Mouse (Mus musculus) stomach, postnatal 0 days (tissue): ENCODE measurements around the gene Eif3d. TPM values are rescaled to one million over a fixed set of nuclear protein-coding genes. Genes with fewer than 3 reads are reported as not detected.

Source experiments
- ATAC-seq: fragments of 200-750 bp; cut with Nextera tagmentation; 2 replicates; pipeline ENCODE4 v1.8.0; 2017; ENCODE audit not compliant: low FRiP score, low TSS enrichment
- DNase-seq: peaks from one replicate; pipeline ENCODE4 v3.0.0-alpha.2; 2016; ENCODE audit warnings: low spot score
- H3K27ac ChIP-seq: fragments of 300-500 bp; sonication (generic); replicated peaks from 2 replicates; pipeline ENCODE4 v1.5.1; 2014; ENCODE audit warnings: mild to moderate bottlenecking, control low read depth
- H3K27me3 ChIP-seq: fragments of 300-500 bp; sonication (generic); 2 replicates; pipeline ENCODE4 v1.6.1; 2014; ENCODE audit warnings: low read length; ENCODE audit not compliant: control insufficient read depth, insufficient read depth
- H3K36me3 ChIP-seq: fragments of 300-500 bp; sonication (generic); 2 replicates; pipeline ENCODE4 v1.6.1; 2014; ENCODE audit warnings: low read length, mixed read lengths; ENCODE audit not compliant: control insufficient read depth, insufficient read depth
- H3K4me1 ChIP-seq: fragments of 300-500 bp; sonication (generic); replicated peaks from 2 replicates; pipeline ENCODE4 v1.6.1; 2014; ENCODE audit warnings: antibody characterized with exemption; ENCODE audit not compliant: control insufficient read depth, insufficient read depth
- H3K4me2 ChIP-seq: fragments of 300-500 bp; sonication (generic); replicated peaks from 2 replicates; pipeline ENCODE4 v1.6.1; 2014; ENCODE audit warnings: low read depth, mild to moderate bottlenecking, control low read depth, moderate library complexity
- H3K4me3 ChIP-seq: fragments of 300-500 bp; sonication (generic); 2 replicates; pipeline ENCODE4 v1.5.1; 2014; ENCODE audit warnings: low read depth, low read length, control low read depth
- H3K9ac ChIP-seq: fragments of 300-500 bp; sonication (generic); 2 replicates; pipeline ENCODE4 v1.6.1; 2014; ENCODE audit warnings: mild to moderate bottlenecking, low read length, control low read depth, mixed read lengths
- H3K9me3 ChIP-seq: fragments of 300-500 bp; sonication (generic); 2 replicates; pipeline ENCODE4 v1.6.1; 2016; ENCODE audit warnings: low read length; ENCODE audit not compliant: control insufficient read depth
- CTCF ChIP-seq: IDR thresholded peaks from 2 replicates; pipeline ENCODE4 v1.5.1; 2016; ENCODE audit warnings: antibody characterized with exemption, low read depth, mild to moderate bottlenecking, moderate library complexity
- EP300 ChIP-seq: optimal IDR thresholded peaks from 2 replicates; pipeline ENCODE3; 2016; ENCODE audit warnings: antibody characterized with exemption
- WGBS: fragments of 180-500 bp; shearing (Covaris S2); extraction: QIAGEN DNeasy Blood & Tissue Kit; methylation state at CpG from one replicate; pipeline ENCODE4 v1.1.7; 2014; 5-methylcytosine and 5-hydroxymethylcytosine counted together
- polyA plus RNA-seq: library from polyadenylated mRNA; unstranded; fragments of >200 nt; fragmentation: Nextera tagmentation; extraction: Ambion mirVana; gene quantifications from 2 replicates; pipeline ENCODE4 v1.2.1, GENCODE M21; 2015

Eif3d gene
- polyA plus RNA-seq, 1 experiment from 2014 or later: 106 TPM

- peak overlapping the region; percentile 97 for H3K9ac ChIP-seq
- peak overlapping the region; percentile 75 for H3K4me2 ChIP-seq
Measured at GRCm38 (mm10) chr15:77969940-77970469, 608 bp downstream of the Eif3d start.

GRCm38 (mm10) chr15:77965117-77965528 lies 5.5 kb downstream of the Eif3d start:
- Histone ChIP-seq H3K27me3 (no peaks in the 10 kb centered on the region), H3K4me2 (no peak overlapping the region), H3K36me3 (peaks cover 64% of the 10 kb centered on the region), H3K9ac (no peak overlapping the region), H3K9me3 (no peaks in the 10 kb centered on the region), H3K4me1 (peaks cover 4% of the 10 kb centered on the region), H3K4me3 (no peak overlapping the region), H3K27ac (no peak overlapping the region)
- ATAC-seq (no peak), DNase-seq (no peak)
- WGBS: 72% methylated on average over 9 of the region's 9 CpGs
- peak; percentile 13 for TF ChIP-seq CTCF
- no peak for TF ChIP-seq EP300

More at GRCm38 (mm10) chr15:77969940-77970469, 608 bp downstream of the Eif3d start:
- H3K36me3 ChIP-seq: peaks cover 27% of the 10 kb centered on the region
- H3K4me3 ChIP-seq: peak overlapping the region; percentile 94
- H3K27me3 ChIP-seq: no peaks in the 10 kb centered on the region
- peaks cover 6% of the 10 kb centered on the region for H3K4me1 ChIP-seq
- peak overlapping the region; percentile 99 for H3K27ac ChIP-seq
- TF ChIP-seq EP300 (no peak), CTCF (no peak)
- DNase-seq (no peak), ATAC-seq (no peak; the same call in 1 of the 2 replicates)
- WGBS: under 1% methylated on average over 15 of the region's 15 CpGs
- no peaks in the 10 kb centered on the region for H3K9me3 ChIP-seq

GRCm38 (mm10) chr15:77962447-77962846 lies 8.2 kb downstream of the Eif3d start:
- H3K9me3 ChIP-seq: no peaks in the 10 kb centered on the region
- DNase-seq: no peak
- no peak overlapping the region for H3K27ac ChIP-seq
- peaks cover 71% of the 10 kb centered on the region for H3K36me3 ChIP-seq
- H3K27me3 ChIP-seq: no peaks in the 10 kb centered on the region
- no peak overlapping the region for H3K9ac ChIP-seq
- WGBS: 96% methylated on average over 5 of the region's 5 CpGs
- no peaks in the 10 kb centered on the region for H3K4me1 ChIP-seq
- ATAC-seq: no peak
- no peak overlapping the region for H3K4me3 ChIP-seq
- TF ChIP-seq CTCF (no peak), EP300 (no peak)
- H3K4me2 ChIP-seq: no peak overlapping the region

- DNase-seq (no peak), ATAC-seq (no peak)
- H3K9me3 ChIP-seq: no peaks in the 10 kb centered on the region
- H3K9ac ChIP-seq: no peak overlapping the region
- no peak overlapping the region for H3K27ac ChIP-seq
- H3K4me1 ChIP-seq: peaks cover 7% of the 10 kb centered on the region
- no peaks in the 10 kb centered on the region for H3K27me3 ChIP-seq
- 89% methylated on average over 6 of the region's 6 CpGs for WGBS
- H3K4me2 ChIP-seq: no peak overlapping the region
- H3K36me3 ChIP-seq: peaks cover 59% of the 10 kb centered on the region
- no peak overlapping the region for H3K4me3 ChIP-seq
- no peak for TF ChIP-seq CTCF
- TF ChIP-seq EP300: no peak
Measured at GRCm38 (mm10) chr15:77960693-77961092, 9.9 kb downstream of the Eif3d start.

GRCm38 (mm10) chr15:77958071-77958470 lies 12.5 kb downstream of the Eif3d start:
- Histone ChIP-seq H3K4me2 (no peak overlapping the region), H3K27ac (no peak overlapping the region), H3K4me1 (peaks cover 7% of the 10 kb centered on the region), H3K9ac (no peak overlapping the region), H3K4me3 (no peak overlapping the region), H3K27me3 (no peaks in the 10 kb centered on the region), H3K9me3 (no peaks in the 10 kb centered on the region), H3K36me3 (peaks cover 37% of the 10 kb centered on the region)
- ATAC-seq (no peak), DNase-seq (no peak)
- TF ChIP-seq EP300: no peak
- no peak for TF ChIP-seq CTCF
- 54% methylated on average over 3 of the region's 3 CpGs for WGBS

- TF ChIP-seq EP300 (no peak), CTCF (no peak)
- peaks cover 7% of the 10 kb centered on the region for H3K4me1 ChIP-seq
- H3K4me3 ChIP-seq: no peak overlapping the region
- no peak overlapping the region for H3K9ac ChIP-seq
- no peak overlapping the region for H3K27ac ChIP-seq
- H3K4me2 ChIP-seq: no peak overlapping the region
- no peaks in the 10 kb centered on the region for H3K9me3 ChIP-seq
- H3K36me3 ChIP-seq: peaks cover 37% of the 10 kb centered on the region
- no peak for DNase-seq
- no peaks in the 10 kb centered on the region for H3K27me3 ChIP-seq
- no peak for ATAC-seq
- 50% methylated on average over 5 of the region's 5 CpGs for WGBS
Measured at GRCm38 (mm10) chr15:77957625-77958024, 13.0 kb downstream of the Eif3d start.
